Mouse (Mus musculus) subcutaneous adipose tissue, adult 2 months (tissue): ENCODE data around the gene Atf7ip2. TPM values are rescaled to one million over a fixed set of nuclear protein-coding genes. Genes with fewer than 3 reads are reported as not detected.

Source experiments
- polyA plus RNA-seq: library from polyadenylated mRNA; depleted of rRNA; stranded (reverse); fragments of >200 nt; gene quantifications from 2 replicates; pipeline ENCODE4 v1.2.3, GENCODE M21; 2012; ENCODE audit warnings: low replicate concordance; rRNA removed

The Atf7ip2 gene
- not detected in 2 replicates for polyA plus RNA-seq

DNA sequence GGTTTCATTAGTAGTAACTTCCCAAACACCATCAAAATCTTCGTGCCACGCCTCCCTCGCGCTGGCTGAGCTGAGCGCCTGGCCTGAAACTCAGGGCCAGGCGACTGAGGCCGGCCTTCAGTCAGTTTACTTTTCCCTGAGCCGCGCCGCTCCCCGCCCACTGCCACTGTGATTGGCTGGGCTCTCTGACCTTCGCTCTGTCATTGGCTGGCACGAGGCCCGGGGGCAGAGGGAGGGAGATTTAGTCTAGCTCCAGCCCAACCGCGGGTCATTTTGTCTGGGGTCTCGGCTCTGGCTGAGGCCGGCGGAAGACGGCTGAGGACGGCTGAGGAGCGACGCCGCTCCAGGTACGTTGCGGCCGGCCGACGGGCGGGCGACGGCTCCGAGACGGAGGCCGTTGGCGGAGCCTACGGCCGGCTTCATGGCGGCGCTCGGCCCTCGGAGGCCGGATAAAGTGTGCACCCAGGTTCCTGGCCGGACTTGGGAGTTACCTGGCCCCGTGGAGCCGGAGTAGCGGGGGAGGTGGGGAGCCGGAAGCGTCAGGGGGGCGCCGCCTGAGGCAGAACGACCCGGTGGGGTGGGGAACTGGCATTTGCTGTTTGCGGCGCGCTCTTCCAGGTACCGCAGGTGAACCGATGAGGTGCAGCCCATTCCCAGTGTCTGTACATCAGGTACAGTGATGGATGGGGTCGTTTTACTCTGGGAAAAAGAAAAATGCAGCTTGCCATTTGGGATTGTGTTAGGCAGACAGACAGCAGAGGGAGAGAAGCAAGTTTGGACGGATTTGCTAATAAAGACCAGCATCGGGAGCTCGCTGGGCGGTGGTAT, at the start of gene Atf7ip2:
TSS of gene Atf7ip2 (plus strand) at position 34 of the 828 bp plus-strand sequence.

DNA sequence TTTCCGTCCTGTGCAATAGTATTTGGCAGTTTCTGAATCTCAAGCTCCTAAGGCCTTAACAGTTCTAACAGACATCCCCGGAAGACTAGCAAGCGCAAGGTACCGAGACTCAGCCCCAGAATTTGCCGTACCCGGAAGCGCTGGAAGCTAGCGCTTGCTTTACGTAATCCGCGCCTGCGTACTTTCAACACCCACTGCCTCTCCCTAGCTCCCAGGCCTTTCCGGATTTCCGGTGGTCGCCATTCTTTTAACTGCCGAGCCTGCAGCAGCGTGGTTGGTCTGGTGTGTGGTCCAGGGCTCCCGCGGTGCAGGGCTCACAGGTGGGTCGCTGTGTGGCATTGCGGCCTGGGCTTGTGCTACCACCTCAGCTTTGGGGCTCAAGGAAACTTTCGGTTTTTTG, 22.5 kb upstream of the Atf7ip2 start, which contains the start of gene Rpl39l:
TSS of gene Rpl39l (plus strand) at position 222 of the 400 bp plus-strand sequence.

Other genes starting within 250 kb of the Atf7ip2 start
- 0.01 TPM in 1 of 2 replicates, not detected in the other for gene Grin2a, start 197.2 kb upstream of the Atf7ip2 start, polyA plus RNA-seq
- gene Rpl39l, start 22.5 kb upstream of the Atf7ip2 start, polyA plus RNA-seq = 0.17 and 0.59 TPM in 2 replicates
- 33.1 and 106 TPM in 2 replicates for gene Emp2, start 121.3 kb downstream of the Atf7ip2 start, polyA plus RNA-seq
- gene Tekt5, start 202.8 kb downstream of the Atf7ip2 start, polyA plus RNA-seq = 0.10 and 0.69 TPM in 2 replicates
- 22.0 and 41.9 TPM in 2 replicates for gene Nubp1, start 219.2 kb downstream of the Atf7ip2 start, polyA plus RNA-seq